Mouse (Mus musculus) limb, embryonic 14.5 days (tissue): ENCODE data around the gene Smarce1. TPM values are rescaled to one million over a fixed set of nuclear protein-coding genes. Genes with fewer than 3 reads are reported as not detected.

ENCODE experiments used
- ATAC-seq: fragments of 200-750 bp; cut with Nextera tagmentation; 2 replicates; pipeline ENCODE4 v1.8.0; 2017; ENCODE audit warnings: low read depth, moderate number of reproducible peaks, moderate TSS enrichment; ENCODE audit not compliant: low FRiP score
- DNase-seq: peaks from one replicate; pipeline ENCODE4 v3.0.0-alpha.2; 2015; ENCODE audit warnings: low spot score
- H3K27ac ChIP-seq: fragments of 300-500 bp; sonication (generic); replicated peaks from 2 replicates; pipeline ENCODE4 v1.5.1; 2014; ENCODE audit warnings: low read depth, mild to moderate bottlenecking, low read length, moderate library complexity, mixed read lengths
- H3K27me3 ChIP-seq: fragments of 300-500 bp; sonication (generic); 2 replicates; pipeline ENCODE4 v1.6.1; 2014; ENCODE audit warnings: low read length, mixed read lengths; ENCODE audit not compliant: control insufficient read depth, insufficient read depth
- H3K36me3 ChIP-seq: fragments of 300-500 bp; sonication (generic); 2 replicates; pipeline ENCODE4 v1.6.1; 2014; ENCODE audit warnings: mild to moderate bottlenecking, low read length, moderate library complexity, mixed read lengths; ENCODE audit not compliant: control insufficient read depth, insufficient read depth
- H3K4me1 ChIP-seq: fragments of 300-500 bp; sonication (generic); 2 replicates; pipeline ENCODE4 v1.6.1; 2014; ENCODE audit warnings: antibody characterized with exemption, low read length, mixed read lengths; ENCODE audit not compliant: control insufficient read depth, insufficient read depth
- H3K4me2 ChIP-seq: fragments of 300-500 bp; sonication (generic); replicated peaks from 2 replicates; pipeline ENCODE4 v1.6.1; 2014; ENCODE audit warnings: low read depth, mild to moderate bottlenecking, low read length, moderate library complexity; ENCODE audit not compliant: severe bottlenecking
- H3K4me3 ChIP-seq: fragments of 300-500 bp; sonication (generic); replicated peaks from 2 replicates; pipeline ENCODE4 v1.5.1; 2014; ENCODE audit warnings: low read length
- H3K9ac ChIP-seq: fragments of 300-500 bp; sonication (generic); 2 replicates; pipeline ENCODE4 v1.6.1; 2014; ENCODE audit warnings: mild to moderate bottlenecking, low read depth, low read length, moderate library complexity; ENCODE audit not compliant: severe bottlenecking
- H3K9me3 ChIP-seq: fragments of 300-500 bp; sonication (generic); 2 replicates; pipeline ENCODE4 v1.6.1; 2016; ENCODE audit warnings: low read length; ENCODE audit not compliant: control insufficient read depth
- POLR2A ChIP-seq: fragments of 200-500 bp; IDR thresholded peaks from 2 replicates; pipeline ENCODE4 v1.8.0; 2012; ENCODE audit warnings: inconsistent platforms, mild to moderate bottlenecking, moderate library complexity, borderline replicate concordance; ENCODE audit not compliant: insufficient read depth, insufficient read length; ENCODE audit errors: extremely low read depth
- WGBS: fragments of 180-500 bp; shearing (Covaris S2); extraction: QIAGEN DNeasy Blood & Tissue Kit; methylation state at CpG from one replicate; pipeline ENCODE4 v1.1.7; 2014; 5-methylcytosine and 5-hydroxymethylcytosine counted together
- polyA plus RNA-seq, 2 experiments: library from polyadenylated mRNA; depleted of rRNA in 1 of 2; stranded (reverse) in 1 of 2; unstranded in 1 of 2; fragments of >200 nt; fragmentation: Nextera tagmentation in 1 of 2; extraction: Ambion mirVana in 1 of 2; gene quantifications; 2 replicates each; pipeline versions ENCODE4 v1.2.1 to v1.2.3; 2012 to 2014

Smarce1 gene
- polyA plus RNA-seq, 2 experiments, result 166 to 180 TPM

- peaks cover 91% of the 10 kb centered on the region for H3K36me3 ChIP-seq
- H3K4me3 ChIP-seq, result no peak overlapping the region
- WGBS, result 100% methylated on average over 3 of the region's 3 CpGs
- H3K9ac ChIP-seq, result no peak overlapping the region
- H3K9me3 ChIP-seq, result no peaks in the 10 kb centered on the region
- no peak for TF ChIP-seq POLR2A
- ATAC-seq (no peak), DNase-seq (no peak)
- no peaks in the 10 kb centered on the region for H3K4me1 ChIP-seq
- no peaks in the 10 kb centered on the region for H3K27me3 ChIP-seq
- H3K27ac ChIP-seq, result no peak overlapping the region
- no peak overlapping the region for H3K4me2 ChIP-seq
These were observed 14.6 kb downstream of the Smarce1 start for GRCm38 (mm10) chr11:99216181-99216580.

- no peak overlapping the region for H3K4me3 ChIP-seq
- no peak overlapping the region for H3K9ac ChIP-seq
- no peaks in the 10 kb centered on the region for H3K27me3 ChIP-seq
- H3K4me2 ChIP-seq, result no peak overlapping the region
- H3K9me3 ChIP-seq, result no peaks in the 10 kb centered on the region
- H3K36me3 ChIP-seq, result peaks cover 88% of the 10 kb centered on the region
- H3K4me1 ChIP-seq, result no peaks in the 10 kb centered on the region
- H3K27ac ChIP-seq, result no peak overlapping the region
- TF ChIP-seq POLR2A, result no peak
- WGBS, result 84% methylated on average over 7 of the region's 7 CpGs
- ATAC-seq (no peak), DNase-seq (no peak)
These were observed 18.1 kb downstream of the Smarce1 start for GRCm38 (mm10) chr11:99212693-99213092.

GRCm38 (mm10) chr11:99211964-99212363, 18.9 kb downstream of the Smarce1 start:
- no peak for DNase-seq
- Histone ChIP-seq H3K9ac (no peak overlapping the region), H3K36me3 (peaks cover 80% of the 10 kb centered on the region), H3K27ac (no peak overlapping the region), H3K4me1 (no peaks in the 10 kb centered on the region), H3K9me3 (no peaks in the 10 kb centered on the region), H3K4me2 (no peak overlapping the region), H3K4me3 (no peak overlapping the region), H3K27me3 (no peaks in the 10 kb centered on the region)
- no peak for ATAC-seq
- 66% methylated on average over 2 of the region's 2 CpGs for WGBS
- no peak for TF ChIP-seq POLR2A

DNA sequence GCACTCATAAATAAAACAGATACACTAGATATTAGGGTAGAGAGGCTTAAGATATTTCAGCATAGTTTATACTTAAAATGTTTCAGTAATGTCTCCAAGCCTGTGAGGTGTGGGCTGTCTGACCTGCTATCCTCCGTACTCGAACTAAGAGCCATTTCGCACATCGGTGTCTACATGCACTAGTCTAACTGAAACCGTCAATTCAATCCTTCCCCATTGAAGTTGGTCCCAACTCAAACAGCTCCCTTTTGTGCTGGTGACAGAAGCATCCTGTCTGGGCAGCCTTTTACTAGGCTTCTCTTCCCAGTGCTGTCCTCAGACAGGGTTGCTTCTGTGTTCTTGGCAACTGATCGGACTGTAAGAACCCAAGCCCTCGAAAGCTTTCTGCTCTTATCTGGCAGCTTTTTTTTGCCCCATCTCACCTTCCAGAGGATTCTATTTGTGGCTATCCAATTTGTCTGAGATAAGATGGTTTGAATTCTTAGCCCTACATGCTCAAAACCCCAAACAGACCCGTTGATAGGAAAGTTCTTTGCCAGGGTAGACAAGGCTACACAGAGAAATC, 22.6 kb downstream of the Smarce1 start:
- WGBS, result 84% methylated on average over 8 of the region's 8 CpGs
- no peak overlapping the region for H3K4me3 ChIP-seq
- DNase-seq (no peak), ATAC-seq (no peak)
- no peak for TF ChIP-seq POLR2A
- H3K9ac ChIP-seq, result no peak overlapping the region
- no peaks in the 10 kb centered on the region for H3K9me3 ChIP-seq
- H3K4me2 ChIP-seq, result no peak overlapping the region
- H3K27ac ChIP-seq, result no peak overlapping the region
- no peaks in the 10 kb centered on the region for H3K27me3 ChIP-seq
- peaks cover 45% of the 10 kb centered on the region for H3K36me3 ChIP-seq
- no peaks in the 10 kb centered on the region for H3K4me1 ChIP-seq

DNA sequence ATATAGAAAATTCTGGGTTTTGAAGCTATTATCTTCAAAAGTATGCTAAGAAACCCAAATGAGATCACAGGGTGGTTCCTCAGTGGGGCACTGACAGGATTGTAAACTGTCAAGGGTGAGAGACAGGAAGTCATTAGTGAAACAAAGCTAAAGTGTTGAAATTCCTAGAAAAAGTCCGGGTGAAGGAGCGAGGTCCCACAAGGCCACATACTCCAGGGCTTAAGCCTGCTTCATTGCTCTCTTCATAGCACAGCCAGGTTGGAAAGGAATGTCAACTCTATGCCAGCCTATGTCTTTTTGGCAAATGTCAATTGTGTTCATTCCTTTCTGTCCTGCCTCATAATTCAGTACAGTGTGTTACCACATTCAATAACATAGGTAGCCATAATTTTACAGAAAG, 23.4 kb downstream of the Smarce1 start:
- ATAC-seq (no peak), DNase-seq (no peak)
- H3K4me2 ChIP-seq, result no peak overlapping the region
- 10% methylated on average over 2 of the region's 2 CpGs for WGBS
- H3K4me3 ChIP-seq, result no peak overlapping the region
- peaks cover 37% of the 10 kb centered on the region for H3K36me3 ChIP-seq
- TF ChIP-seq POLR2A, result no peak
- no peak overlapping the region for H3K9ac ChIP-seq
- no peaks in the 10 kb centered on the region for H3K27me3 ChIP-seq
- no peaks in the 10 kb centered on the region for H3K9me3 ChIP-seq
- H3K4me1 ChIP-seq, result no peaks in the 10 kb centered on the region
- no peak overlapping the region for H3K27ac ChIP-seq

- DNase-seq (no peak), ATAC-seq (no peak)
- WGBS, result 20% methylated on average over 2 of the region's 2 CpGs
- Histone ChIP-seq H3K36me3 (peaks cover 32% of the 10 kb centered on the region), H3K27ac (no peak overlapping the region), H3K9ac (no peak overlapping the region), H3K4me1 (no peaks in the 10 kb centered on the region), H3K9me3 (no peaks in the 10 kb centered on the region), H3K27me3 (no peaks in the 10 kb centered on the region), H3K4me2 (no peak overlapping the region), H3K4me3 (no peak overlapping the region)
- TF ChIP-seq POLR2A, result no peak
These were observed 23.9 kb downstream of the Smarce1 start for GRCm38 (mm10) chr11:99206954-99207353.
